Mouse (Mus musculus) embryonic facial prominence, embryonic 15.5 days (tissue): ENCODE data around the gene Tnfaip3. TPM values are rescaled to one million over a fixed set of nuclear protein-coding genes. Genes with fewer than 3 reads are reported as not detected.
A peak's percentile ranks its signal among the peaks of the same experiment; 100 is the strongest.

Experiments used
- ATAC-seq: fragments of 200-750 bp; cut with Nextera tagmentation; 2 replicates; pipeline ENCODE4 v1.8.0; 2017; ENCODE audit warnings: low read depth, moderate TSS enrichment; ENCODE audit not compliant: insufficient number of reproducible peaks, low FRiP score, low TSS enrichment
- H3K27ac ChIP-seq: fragments of 300-500 bp; sonication (generic); replicated peaks from 2 replicates; pipeline ENCODE4 v1.5.1; 2015; ENCODE audit warnings: mild to moderate bottlenecking, inconsistent platforms
- H3K27me3 ChIP-seq: fragments of 300-500 bp; sonication (generic); 2 replicates; pipeline ENCODE4 v1.6.1; 2015; ENCODE audit warnings: inconsistent platforms
- H3K36me3 ChIP-seq: fragments of 300-500 bp; sonication (generic); 2 replicates; pipeline ENCODE4 v1.6.1; 2015; ENCODE audit warnings: mild to moderate bottlenecking, inconsistent platforms
- H3K4me1 ChIP-seq: fragments of 300-500 bp; sonication (generic); 2 replicates; pipeline ENCODE4 v1.6.1; 2015; ENCODE audit warnings: inconsistent platforms
- H3K4me2 ChIP-seq: fragments of 300-500 bp; sonication (generic); replicated peaks from 2 replicates; pipeline ENCODE4 v1.6.1; 2015; ENCODE audit warnings: mild to moderate bottlenecking, inconsistent platforms
- H3K4me3 ChIP-seq: fragments of 300-500 bp; sonication (generic); replicated peaks from 2 replicates; pipeline ENCODE4 v1.5.1; 2015; ENCODE audit warnings: mild to moderate bottlenecking, inconsistent platforms
- H3K9ac ChIP-seq: fragments of 300-500 bp; sonication (generic); 2 replicates; pipeline ENCODE4 v1.6.1; 2015; ENCODE audit warnings: inconsistent platforms
- H3K9me3 ChIP-seq: fragments of 300-500 bp; sonication (generic); replicated peaks from 2 replicates; pipeline ENCODE4 v1.6.1; 2016; ENCODE audit warnings: inconsistent platforms
- WGBS: fragments of 180-500 bp; shearing (Covaris S2); methylation state at CpG from one replicate; pipeline ENCODE4 v1.1.7; 2015; 5-methylcytosine and 5-hydroxymethylcytosine counted together
- polyA plus RNA-seq: library from polyadenylated mRNA; unstranded; fragments of >200 nt; fragmentation: Nextera tagmentation; extraction: Ambion mirVana; gene quantifications from 2 replicates; pipeline ENCODE4 v1.2.1, GENCODE M21; 2015

Gene Tnfaip3
- 4.2 and 4.7 TPM in 2 replicates for polyA plus RNA-seq

- Histone ChIP-seq H3K9ac (peak within 1 kb of the TSS; percentile 73), H3K36me3 (no peaks in the 10 kb centered on the region), H3K27ac (peak within 1 kb of the TSS; percentile 72), H3K27me3 (no peaks in the 10 kb centered on the region; the same call in 1 of the 2 replicates), H3K4me2 (peak within 1 kb of the TSS; percentile 63), H3K9me3 (no peaks in the 10 kb centered on the region), H3K4me1 (peaks cover 8% of the 10 kb centered on the region), H3K4me3 (peak within 1 kb of the TSS; percentile 87)
- under 1% methylated on average over 38 of the region's 38 CpGs for WGBS
- peak; percentile 93 for ATAC-seq
These were observed at the start of gene Tnfaip3 for GRCm38 (mm10) chr10:19015257-19015862. Tnfaip3 (minus strand) TSS chr10:19015657.

GRCm38 (mm10) chr10:19064651-19065601 lies 49.5 kb upstream of the Tnfaip3 start:
- ATAC-seq, result no peak
- WGBS, result 77% methylated on average over 6 of the region's 6 CpGs
- Histone ChIP-seq H3K9me3 (no peaks in the 10 kb centered on the region), H3K27me3 (no peaks in the 10 kb centered on the region), H3K27ac (no peak overlapping the region), H3K4me2 (no peak overlapping the region), H3K4me1 (no peaks in the 10 kb centered on the region), H3K36me3 (no peaks in the 10 kb centered on the region), H3K4me3 (no peak overlapping the region), H3K9ac (no peak overlapping the region)

DNA sequence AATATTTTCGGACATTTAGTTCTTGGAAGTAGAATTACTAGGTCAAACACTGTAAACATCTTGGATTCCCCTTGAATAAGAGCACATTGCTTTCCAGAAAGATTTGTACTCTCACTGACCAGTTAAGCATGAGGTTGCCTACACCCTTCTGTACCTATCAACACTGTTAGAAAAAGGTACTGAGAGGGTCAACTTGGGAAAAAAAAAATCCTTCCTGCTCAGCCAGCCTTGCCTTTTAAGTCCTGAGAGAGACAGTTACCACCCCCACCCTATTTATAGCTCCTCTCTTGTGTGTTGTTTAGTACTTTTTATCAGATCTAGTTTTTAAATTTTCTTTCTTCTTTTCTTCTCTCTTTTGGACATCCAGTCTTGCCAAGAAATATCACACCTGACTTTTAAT lies 48.2 kb upstream of the Tnfaip3 start:
- Histone ChIP-seq H3K36me3 (no peaks in the 10 kb centered on the region), H3K9ac (no peak overlapping the region), H3K4me3 (no peak overlapping the region), H3K4me2 (no peak overlapping the region), H3K9me3 (no peaks in the 10 kb centered on the region), H3K4me1 (no peaks in the 10 kb centered on the region), H3K27ac (no peak overlapping the region), H3K27me3 (no peaks in the 10 kb centered on the region)
- WGBS, result 68% methylated on average over 1 of the region's 1 CpGs
- no peak for ATAC-seq

DNA sequence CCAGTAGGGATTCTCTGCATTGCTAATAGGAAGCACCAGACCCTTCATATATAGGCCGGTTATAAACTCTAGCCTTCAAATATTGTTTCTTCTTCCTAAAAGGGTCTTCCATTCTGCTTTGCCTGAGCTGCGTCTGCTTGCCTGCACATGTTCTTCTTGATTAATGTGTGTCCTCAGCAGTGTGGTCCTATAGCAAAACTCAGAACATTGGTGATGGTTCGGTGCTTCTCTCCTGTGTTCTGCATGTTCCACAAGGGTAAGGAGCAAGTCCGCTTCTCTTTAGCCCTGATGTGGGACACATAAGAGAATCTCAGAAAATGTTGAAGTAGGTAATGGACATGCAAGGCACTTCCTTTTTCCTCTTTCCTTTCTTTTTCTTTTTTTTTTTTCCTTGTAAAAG lies 47.8 kb upstream of the Tnfaip3 start:
- Histone ChIP-seq H3K9ac (no peak overlapping the region), H3K27me3 (no peaks in the 10 kb centered on the region), H3K27ac (no peak overlapping the region), H3K36me3 (no peaks in the 10 kb centered on the region), H3K9me3 (no peaks in the 10 kb centered on the region), H3K4me1 (no peaks in the 10 kb centered on the region), H3K4me3 (no peak overlapping the region), H3K4me2 (no peak overlapping the region)
- 80% methylated on average over 4 of the region's 4 CpGs for WGBS
- no peak for ATAC-seq

DNA sequence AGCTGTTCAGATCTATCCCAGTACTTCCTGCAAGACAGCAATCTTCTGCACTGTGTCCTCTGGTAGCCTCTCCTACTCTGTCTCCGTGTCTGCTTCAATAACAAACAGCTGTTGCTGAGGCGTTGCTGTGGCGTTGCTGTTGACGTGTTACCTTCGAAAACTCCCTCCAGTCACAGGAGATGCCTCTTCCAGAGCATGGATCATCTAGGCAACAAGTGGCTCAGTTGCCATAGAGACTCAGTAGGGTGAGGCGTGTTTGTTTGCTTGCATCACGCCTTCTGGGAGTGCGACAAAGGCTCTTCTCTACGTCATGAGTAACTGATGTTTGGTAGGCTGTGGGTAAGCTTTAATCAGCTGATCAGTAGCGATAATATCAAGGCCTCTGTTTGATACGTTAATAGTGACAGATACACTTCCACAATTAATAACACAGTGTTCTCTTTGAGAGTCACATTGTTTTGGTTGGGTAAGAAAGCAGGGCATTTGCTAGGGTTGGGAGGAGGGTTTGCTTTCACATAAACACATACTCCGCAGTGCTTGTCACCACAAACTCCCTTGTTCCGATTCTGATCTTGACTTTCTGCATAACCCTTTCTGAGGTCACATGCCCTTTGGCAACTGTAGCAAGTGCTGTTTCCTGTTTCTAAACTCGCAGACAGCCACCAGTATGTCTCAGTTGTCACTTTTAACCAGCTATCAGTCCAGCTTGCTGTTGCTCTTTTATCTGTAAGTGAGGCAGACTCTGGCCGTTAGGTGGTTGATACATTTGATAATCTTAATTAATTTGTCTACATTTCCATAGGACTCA lies 46.8 kb upstream of the Tnfaip3 start:
- Histone ChIP-seq H3K27me3 (no peaks in the 10 kb centered on the region), H3K36me3 (no peaks in the 10 kb centered on the region), H3K4me3 (no peak overlapping the region), H3K27ac (no peak overlapping the region), H3K4me1 (no peaks in the 10 kb centered on the region), H3K9ac (no peak overlapping the region), H3K4me2 (no peak overlapping the region), H3K9me3 (no peaks in the 10 kb centered on the region)
- 44% methylated on average over 15 of the region's 15 CpGs for WGBS
- no peak for ATAC-seq

DNA sequence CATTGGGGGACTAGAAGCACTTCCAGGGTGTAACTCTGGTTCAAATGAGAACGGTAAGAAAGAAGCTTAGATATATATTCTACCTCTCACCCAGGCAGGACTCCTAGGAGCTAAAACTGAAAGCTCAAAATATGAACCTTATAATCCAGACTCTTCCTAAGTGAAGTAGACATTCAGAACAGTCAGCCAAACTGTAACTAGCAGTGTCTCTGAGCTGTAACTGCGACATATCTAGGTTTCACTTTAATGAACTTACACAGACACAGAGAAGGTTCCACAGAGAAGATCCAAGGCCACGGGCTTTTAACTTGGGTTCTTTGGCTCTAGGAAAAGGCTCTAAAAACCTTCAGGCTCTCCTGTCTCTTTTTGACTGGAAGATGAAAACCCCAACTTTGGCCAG lies 45.7 kb upstream of the Tnfaip3 start:
- no peak overlapping the region for H3K4me3 ChIP-seq
- no peak for ATAC-seq
- no peak overlapping the region for H3K9ac ChIP-seq
- no peaks in the 10 kb centered on the region for H3K27me3 ChIP-seq
- H3K27ac ChIP-seq, result no peak overlapping the region
- H3K4me2 ChIP-seq, result no peak overlapping the region
- WGBS, result 84% methylated on average over 3 of the region's 3 CpGs
- no peaks in the 10 kb centered on the region for H3K9me3 ChIP-seq
- no peaks in the 10 kb centered on the region for H3K4me1 ChIP-seq
- no peaks in the 10 kb centered on the region for H3K36me3 ChIP-seq

- Histone ChIP-seq H3K4me1 (no peaks in the 10 kb centered on the region), H3K4me2 (no peak overlapping the region), H3K36me3 (no peaks in the 10 kb centered on the region), H3K4me3 (no peak overlapping the region), H3K27me3 (no peaks in the 10 kb centered on the region), H3K27ac (no peak overlapping the region), H3K9me3 (no peaks in the 10 kb centered on the region), H3K9ac (no peak overlapping the region)
- no peak for ATAC-seq
- 53% methylated on average over 1 of the region's 1 CpGs for WGBS
These were observed 38.1 kb upstream of the Tnfaip3 start for GRCm38 (mm10) chr10:19053524-19053923.

DNA sequence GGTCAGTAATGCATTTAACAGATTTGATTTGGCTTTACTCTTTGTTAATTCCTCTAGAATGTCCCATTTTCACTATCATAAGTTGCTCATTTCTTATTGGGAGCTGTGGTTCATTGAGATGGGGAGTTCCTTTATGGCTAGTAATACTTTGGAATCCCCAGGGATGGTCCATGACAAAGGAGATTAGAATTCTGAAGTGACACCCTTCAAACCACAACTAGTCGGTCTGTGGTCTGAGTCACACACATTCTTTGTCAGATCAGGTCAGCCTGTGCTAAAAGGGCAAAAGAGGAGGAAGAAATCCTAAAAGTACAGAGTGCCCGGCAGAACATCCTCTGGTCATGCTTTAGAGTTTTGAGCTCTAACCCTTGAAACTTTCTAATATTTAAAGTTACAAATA lies 30.5 kb upstream of the Tnfaip3 start:
- Histone ChIP-seq H3K36me3 (no peaks in the 10 kb centered on the region), H3K27me3 (no peaks in the 10 kb centered on the region), H3K4me1 (no peaks in the 10 kb centered on the region), H3K4me2 (no peak overlapping the region), H3K27ac (no peak overlapping the region), H3K9me3 (no peaks in the 10 kb centered on the region), H3K4me3 (no peak overlapping the region), H3K9ac (no peak overlapping the region)
- no peak for ATAC-seq
- WGBS, result 56% methylated on average over 2 of the region's 2 CpGs

GRCm38 (mm10) chr10:19044765-19045516 lies 29.5 kb upstream of the Tnfaip3 start:
- Histone ChIP-seq H3K4me3 (no peak overlapping the region), H3K4me1 (no peaks in the 10 kb centered on the region), H3K36me3 (no peaks in the 10 kb centered on the region), H3K27me3 (no peaks in the 10 kb centered on the region), H3K27ac (no peak overlapping the region), H3K9ac (no peak overlapping the region), H3K4me2 (no peak overlapping the region), H3K9me3 (no peaks in the 10 kb centered on the region)
- 87% methylated on average over 9 of the region's 9 CpGs for WGBS
- no peak for ATAC-seq

DNA sequence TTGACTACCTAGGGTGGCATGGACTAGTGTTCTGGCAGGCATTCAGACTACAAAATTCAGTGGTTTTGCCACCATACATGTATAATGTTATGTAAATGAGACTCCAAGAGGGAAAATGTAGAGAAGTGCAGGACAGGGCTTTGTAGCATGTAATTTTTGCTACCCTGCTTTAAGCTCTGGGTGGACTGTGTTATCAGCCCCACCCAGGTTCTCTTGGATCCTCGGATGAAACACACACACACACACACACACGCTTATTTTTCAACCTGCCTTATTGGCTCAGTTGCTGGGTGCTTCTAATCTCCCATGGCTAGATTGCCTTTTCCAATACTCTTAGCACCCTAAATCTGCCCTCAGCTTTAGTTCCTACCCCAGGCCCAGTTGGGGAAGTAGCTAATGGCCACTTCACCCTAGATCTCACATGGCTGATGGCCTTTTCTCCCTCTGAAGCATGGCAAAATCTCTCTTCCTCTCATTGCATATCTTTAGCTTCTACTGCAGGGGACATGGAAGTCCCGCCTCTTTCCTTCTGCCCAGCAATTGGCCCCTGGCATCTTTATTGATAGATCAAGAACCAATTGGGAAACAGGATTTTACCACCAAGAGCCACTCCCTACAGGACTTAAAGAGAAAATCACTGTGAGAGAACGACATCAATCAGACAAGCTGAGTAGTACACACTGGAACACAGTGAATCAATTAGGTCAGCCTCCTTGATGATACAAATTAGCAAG lies 28.2 kb upstream of the Tnfaip3 start:
- no peak overlapping the region for H3K9ac ChIP-seq
- no peak overlapping the region for H3K4me3 ChIP-seq
- H3K4me2 ChIP-seq, result no peak overlapping the region
- ATAC-seq, result no peak
- 64% methylated on average over 4 of the region's 4 CpGs for WGBS
- no peak overlapping the region for H3K27ac ChIP-seq
- H3K27me3 ChIP-seq, result no peaks in the 10 kb centered on the region
- H3K36me3 ChIP-seq, result no peaks in the 10 kb centered on the region
- no peaks in the 10 kb centered on the region for H3K9me3 ChIP-seq
- no peaks in the 10 kb centered on the region for H3K4me1 ChIP-seq
